Comparison of ENCODE assay signal across 40 mouse cellular contexts in genomic region chr17:24004071-24004665, GRCm38 (mm10). TPM values are rescaled to one million over a fixed set of nuclear protein-coding genes. Genes with fewer than 3 reads are reported as not detected.
DNase-seq lines count a peak whose midpoint lies in the region; ATAC-seq and TF ChIP-seq lines count a peak whose summit lies in the region.
"Had no signal": no experiment of that assay in that cellular context is flagged by ENCODE, and none has a peak within 500 bp of the region (broad histone marks: within the 10 kb centered on the region; RNA-seq: fewer than 3 reads in every experiment).

No protein-coding gene starts in this region.

- no peaks in the 10 kb centered on the region for H3K27me3 ChIP-seq in cerebellum, adult 2 months (ENCODE audit: control insufficient read depth, insufficient read depth, low read length)
- H3K27me3 ChIP-seq in kidney, embryonic 15.5 days: no peaks in the 10 kb centered on the region; the same call in 1 of the 2 replicates
- H3K27me3 ChIP-seq: intestine, embryonic 15.5 days; liver, embryonic 15.5 days; midbrain, embryonic 15.5 days had no signal

- H3K4me2 ChIP-seq in kidney, embryonic 15.5 days: no peak overlapping the region
- H3K4me2 ChIP-seq: hindbrain, embryonic 12.5 days; intestine, embryonic 15.5 days; limb, embryonic 12.5 days; liver, embryonic 15.5 days; lung, embryonic 14.5 days; midbrain, embryonic 15.5 days had no signal

- no peaks in the 10 kb centered on the region for H3K36me3 ChIP-seq in kidney, embryonic 15.5 days
- H3K36me3 ChIP-seq: heart, embryonic 10.5 days; hindbrain, embryonic 12.5 days; intestine, embryonic 15.5 days; limb, embryonic 12.5 days; liver, embryonic 15.5 days; midbrain, embryonic 10.5 days; midbrain, embryonic 15.5 days had no signal

- DNase-seq in adrenal gland, adult 8-10 months: peak; percentile 74
- peak; percentile 68 for DNase-seq in adrenal gland, postnatal 14 days
- peak; percentile 55 to 69 for DNase-seq in cerebellum, adult 2 months
- peak; percentile 67 to 69 for DNase-seq in cerebellum, postnatal 14 days
- DNase-seq in urinary bladder, postnatal 4 days (ENCODE audit: low spot score in 2 of 2): no peak
- DNase-seq in layer of hippocampus, postnatal 25 days (ENCODE audit: extremely low spot score in 1 of 2, low spot score in 1 of 2): no peak
- DNase-seq in spleen, postnatal 14 days (ENCODE audit: low spot score in 2 of 2): no peak
- DNase-seq: B cell, adult 2 months; gastrocnemius, postnatal 10 days; heart, adult 11 months; heart, postnatal 36 days; kidney, adult 2 months; kidney, postnatal 10 days; layer of hippocampus, adult 9-11 months; lung, embryonic 14.5 days; lung, postnatal 14 days; right cerebral cortex, adult 18-20 months; thymus, postnatal 4 days had no signal

- TF ChIP-seq CTCF in cerebellum, adult 2 months (IDR thresholded peaks at IDR 0.05; ENCODE audit: borderline replicate concordance, insufficient read depth, low read depth, low read length): no peak

- H3K27ac ChIP-seq in cerebellum, adult 2 months (ENCODE audit: insufficient read depth, low read length): no peak overlapping the region
- no peak overlapping the region for H3K27ac ChIP-seq in kidney, embryonic 15.5 days
- H3K27ac ChIP-seq: heart, embryonic 10.5 days; hindbrain, embryonic 12.5 days; hindbrain, postnatal 0 days; limb, embryonic 12.5 days; liver, embryonic 15.5 days; midbrain, embryonic 10.5 days; midbrain, embryonic 15.5 days had no signal

- no peak for ATAC-seq in kidney, embryonic 15.5 days (replicated peaks; ENCODE audit: low FRiP score)
- ATAC-seq: hindbrain, postnatal 0 days; intestine, embryonic 15.5 days; midbrain, embryonic 15.5 days had no signal

- no peak for TF ChIP-seq POLR2A in cerebellum, adult 2 months (IDR thresholded peaks at IDR 0.05; ENCODE audit: borderline replicate concordance, insufficient read depth, low read length)

- H3K9me3 ChIP-seq in kidney, embryonic 15.5 days (replicated peaks): no peaks in the 10 kb centered on the region
- H3K9me3 ChIP-seq: heart, embryonic 10.5 days; hindbrain, embryonic 12.5 days; intestine, embryonic 15.5 days; limb, embryonic 12.5 days; liver, embryonic 15.5 days; midbrain, embryonic 10.5 days; midbrain, embryonic 15.5 days had no signal

- WGBS in cerebellum, adult 2 months: 43% methylated on average over 14 of the region's 14 CpGs
- 92% methylated on average over 14 of the region's 14 CpGs for WGBS in kidney, embryonic 15.5 days

- no peaks in the 10 kb centered on the region for H3K4me1 ChIP-seq in cerebellum, adult 2 months (ENCODE audit: control insufficient read depth, insufficient read depth, low read length)
- H3K4me1 ChIP-seq in kidney, embryonic 15.5 days: no peaks in the 10 kb centered on the region
- H3K4me1 ChIP-seq: hindbrain, embryonic 12.5 days; limb, embryonic 12.5 days; liver, embryonic 15.5 days; midbrain, embryonic 10.5 days; midbrain, embryonic 15.5 days had no signal

- no peak overlapping the region for H3K4me3 ChIP-seq in cerebellum, adult 2 months (replicated peaks; ENCODE audit: insufficient read depth, low read depth, low read length)
- H3K4me3 ChIP-seq in kidney, embryonic 15.5 days (replicated peaks): no peak overlapping the region
- H3K4me3 ChIP-seq: erythroblast, embryonic 14.5 days; heart, embryonic 10.5 days; hindbrain, embryonic 12.5 days; intestine, embryonic 15.5 days; limb, embryonic 12.5 days; liver, embryonic 15.5 days; midbrain, embryonic 10.5 days; midbrain, embryonic 15.5 days had no signal

- no peak overlapping the region for H3K9ac ChIP-seq in kidney, embryonic 15.5 days
- H3K9ac ChIP-seq: hindbrain, embryonic 12.5 days; intestine, embryonic 15.5 days; limb, embryonic 12.5 days; liver, embryonic 15.5 days; lung, embryonic 14.5 days; midbrain, embryonic 15.5 days had no signal

RNA-seq across cellular contexts. Expression of gene Prss22, which starts 6.3 kb away (rescaled TPM):
- total RNA-seq in adrenal gland, adult 8-10 months (2022): not detected
- not detected in 2 replicates for total RNA-seq in adrenal gland, postnatal 14 days (2021)
- not detected in 2 replicates for polyA plus RNA-seq in cerebellum, adult 2 months (2012; rRNA removed)
- total RNA-seq in layer of hippocampus, postnatal 25 days (2021): not detected
- 0.57 and 1.2 TPM in 2 replicates for polyA plus RNA-seq in kidney, embryonic 15.5 days (2015; fragmentation: Nextera tagmentation; extraction: Ambion mirVana)
- total RNA-seq: gastrocnemius, postnatal 10 days; heart, postnatal 36 days; liver, adult 2 months; megakaryocyte progenitor cell, adult 5-6 weeks had no signal
- polyA plus RNA-seq: forebrain, embryonic 11.5 days; heart, embryonic 16.5 days; hindbrain, postnatal 0 days; intestine, embryonic 15.5 days; liver, adult 2 months; liver, embryonic 15.5 days; midbrain, embryonic 15.5 days; testis, adult 2 months had no signal

RNA-seq across cellular contexts. Expression of gene Prss30, which starts 23.8 kb away (rescaled TPM):
- under 1 TPM in 3 of 4 experiments, not detected in 1; 0.19 to 0.41 (median 0.31) TPM for total RNA-seq in adrenal gland, adult 8-10 months (2022)
- 0.34 and 0.37 TPM in 2 replicates for total RNA-seq in adrenal gland, postnatal 14 days (2021)
- 0.11 and 0.16 TPM in 2 replicates for polyA plus RNA-seq in cerebellum, adult 2 months (2012; rRNA removed)
- total RNA-seq in layer of hippocampus, postnatal 25 days (2021): under 1 TPM in 1 of 2 experiments, not detected in 1; 0.23 TPM
- 0.18 and 0.23 TPM in 2 replicates for polyA plus RNA-seq in kidney, embryonic 15.5 days (2015; fragmentation: Nextera tagmentation; extraction: Ambion mirVana)
- total RNA-seq: gastrocnemius, postnatal 10 days; heart, postnatal 36 days; hindbrain, postnatal 0 days; neutrophil, adult 5-6 weeks had no signal
- polyA plus RNA-seq: embryonic facial prominence, embryonic 14.5 days; erythroblast, embryonic 14.5 days; forebrain, embryonic 11.5 days; hindbrain, embryonic 12.5 days; hindbrain, postnatal 0 days; limb, embryonic 12.5 days; midbrain, embryonic 10.5 days; midbrain, embryonic 15.5 days; neural tube, embryonic 11.5 days; stomach, embryonic 14.5 days; testis, adult 2 months had no signal

RNA-seq across cellular contexts. Expression of gene Prss27, which starts 33.8 kb away (rescaled TPM):
- under 1 TPM in 1 of 4 experiments, not detected in 3; 0.70 TPM for total RNA-seq in adrenal gland, adult 8-10 months (2022)
- total RNA-seq in adrenal gland, postnatal 14 days (2021): 0.41 and 1.6 TPM in 2 replicates
- polyA plus RNA-seq in cerebellum, adult 2 months (2012; rRNA removed): 0.19 TPM in 1 of 2 replicates, not detected in the other
- not detected for total RNA-seq in layer of hippocampus, postnatal 25 days (2021)
- polyA plus RNA-seq in kidney, embryonic 15.5 days (2015; fragmentation: Nextera tagmentation; extraction: Ambion mirVana): 0.26 and 0.29 TPM in 2 replicates
- total RNA-seq: gastrocnemius, postnatal 10 days; heart, postnatal 36 days; hindbrain, postnatal 0 days; left cerebral cortex, adult 18-20 months; left cerebral cortex, postnatal 25 days; liver, adult 2 months; megakaryocyte progenitor cell, adult 5-6 weeks had no signal
- polyA plus RNA-seq: cortical plate, adult 2 months; erythroblast, embryonic 14.5 days; hindbrain, postnatal 0 days; limb, embryonic 12.5 days; liver, adult 2 months; liver, embryonic 15.5 days; midbrain, embryonic 10.5 days; testis, adult 2 months had no signal

RNA-seq across cellular contexts. Expression of gene Sbpl, which starts 49.1 kb away (rescaled TPM):
- total RNA-seq in adrenal gland, adult 8-10 months (2022): not detected
- total RNA-seq in adrenal gland, postnatal 14 days (2021): not detected in 2 replicates
- not detected in 2 replicates for polyA plus RNA-seq in cerebellum, adult 2 months (2012; rRNA removed)
- not detected for total RNA-seq in layer of hippocampus, postnatal 25 days (2021)
- not detected in 2 replicates for polyA plus RNA-seq in kidney, embryonic 15.5 days (2015; fragmentation: Nextera tagmentation; extraction: Ambion mirVana)
- total RNA-seq: gastrocnemius, postnatal 10 days; heart, postnatal 36 days; hindbrain, postnatal 0 days; left cerebral cortex, adult 18-20 months; left cerebral cortex, postnatal 25 days; liver, adult 2 months; megakaryocyte progenitor cell, adult 5-6 weeks; neutrophil, adult 5-6 weeks had no signal
- polyA plus RNA-seq: cortical plate, adult 2 months; embryonic facial prominence, embryonic 14.5 days; erythroblast, embryonic 14.5 days; forebrain, embryonic 11.5 days; heart, embryonic 10.5 days; heart, embryonic 16.5 days; hindbrain, embryonic 12.5 days; hindbrain, postnatal 0 days; intestine, embryonic 15.5 days; kidney, adult 2 months; limb, embryonic 12.5 days; liver, adult 2 months; liver, embryonic 15.5 days; lung, embryonic 14.5 days; midbrain, embryonic 10.5 days; midbrain, embryonic 15.5 days; neural tube, embryonic 11.5 days; stomach, embryonic 14.5 days; testis, adult 2 months had no signal

Comparison
In these comparisons a context has a peak if more than half of its experiments do, and no peak if none do; other contexts are left out.
1. DNase-seq: peak in adrenal gland, adult 8-10 months (single experiment), adrenal gland, postnatal 14 days (single experiment), cerebellum, adult 2 months (2 of 2) and cerebellum, postnatal 14 days (2 of 2); none in urinary bladder, postnatal 4 days (0 of 2), layer of hippocampus, postnatal 25 days (0 of 2) and spleen, postnatal 14 days (0 of 2).